Mouse (Mus musculus): Measurements from ENCODE around the gene Asxl1.

Gene Asxl1

DNA sequence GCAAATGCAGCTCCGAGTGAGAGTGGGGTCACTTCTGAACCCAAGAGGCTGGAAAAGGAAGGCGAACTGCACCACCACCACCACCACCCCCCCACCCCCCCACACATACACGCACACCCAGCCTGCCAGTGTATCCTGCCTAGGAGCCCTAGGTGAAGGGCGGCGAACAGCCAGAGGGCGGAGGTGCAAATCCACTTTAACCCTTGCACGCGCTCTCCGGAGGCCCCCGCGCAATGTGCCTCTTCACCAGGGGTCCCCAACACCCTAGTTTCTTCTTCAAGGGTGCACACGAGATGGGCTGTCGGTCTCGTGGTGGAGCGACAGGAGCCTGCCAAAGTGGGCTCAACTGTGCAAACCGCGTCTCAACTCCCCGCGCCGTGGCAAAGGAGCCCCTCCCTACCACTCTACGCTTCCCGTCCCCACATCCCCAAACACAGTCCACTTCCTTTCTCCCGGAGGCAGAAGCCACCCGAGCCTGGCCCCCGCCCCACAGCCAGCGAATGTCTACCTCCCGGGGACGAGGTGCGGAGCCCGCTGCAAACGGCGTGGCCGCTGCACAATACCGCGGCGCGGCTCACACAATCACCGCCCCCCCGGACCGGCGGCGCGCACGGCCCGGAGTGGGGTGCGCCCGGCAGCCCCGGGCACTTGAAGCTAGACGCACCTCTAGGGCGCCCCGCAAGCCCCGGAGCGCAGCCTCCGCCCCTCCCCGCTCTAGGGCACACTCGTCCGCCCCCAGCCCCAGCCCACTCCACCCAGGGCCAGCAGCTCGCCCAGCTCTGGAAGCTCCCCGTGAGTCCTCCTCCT, 98.0 kb downstream of the Asxl1 start:
- no peak for DNase-seq (ENCODE audit: low spot score in 2 of 2)

DNA sequence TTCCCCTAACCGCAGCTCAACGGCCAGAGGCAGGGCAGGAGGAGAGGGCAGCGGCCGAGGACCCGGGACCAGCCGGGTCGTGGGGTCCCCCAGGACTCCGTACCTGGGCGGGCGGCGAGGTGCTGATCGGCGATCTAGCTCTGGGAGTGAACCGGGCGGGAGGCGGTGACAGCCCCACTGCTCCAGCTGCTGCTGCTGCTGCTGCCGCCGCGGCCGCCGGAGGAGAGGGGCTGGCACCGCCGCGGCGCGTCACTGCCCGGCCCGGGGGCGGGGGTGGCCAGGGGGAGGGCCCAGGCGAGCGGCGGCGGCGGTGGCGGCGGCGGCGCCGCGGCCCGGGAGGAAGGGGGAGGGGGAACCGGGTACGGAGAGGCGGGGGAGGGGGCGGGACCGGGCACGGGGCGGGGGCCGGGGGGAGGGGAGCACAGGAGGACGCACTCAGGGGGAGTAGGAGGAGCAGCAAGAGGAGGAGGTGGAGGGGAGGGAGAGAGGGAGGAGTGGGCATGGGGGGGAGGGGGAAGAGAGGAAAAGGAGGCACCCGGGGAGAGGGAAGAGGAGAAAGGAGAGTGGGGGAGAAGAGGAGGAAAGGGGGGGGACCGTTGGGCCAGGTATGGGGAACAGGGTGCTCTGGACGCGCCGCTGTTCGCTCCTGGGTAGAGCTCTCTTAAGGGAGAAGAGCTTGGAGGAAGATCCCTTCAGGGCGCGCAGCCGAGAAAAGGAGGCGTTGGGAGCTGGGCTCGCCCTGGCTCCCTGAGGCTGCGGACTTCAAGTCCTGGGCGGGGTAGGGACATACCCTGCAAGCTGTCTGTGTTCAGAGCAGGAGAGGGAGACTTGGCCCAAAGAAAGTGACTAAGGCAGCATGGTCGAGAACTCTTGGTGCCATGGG, 98.9 kb downstream of the Asxl1 start:
- peak in 1 of 2 experiments; percentile 22 for DNase-seq (ENCODE audit: low spot score in 2 of 2)

GRCm38 (mm10) chr2:153445137-153446016, 99.7 kb downstream of the Asxl1 start:
- no peak for DNase-seq (ENCODE audit: low spot score in 2 of 2)

GRCm38 (mm10) chr2:153446017-153446408, 100.4 kb downstream of the Asxl1 start:
- peak in 1 of 2 experiments; percentile 25 for DNase-seq (ENCODE audit: low spot score in 2 of 2)

DNA sequence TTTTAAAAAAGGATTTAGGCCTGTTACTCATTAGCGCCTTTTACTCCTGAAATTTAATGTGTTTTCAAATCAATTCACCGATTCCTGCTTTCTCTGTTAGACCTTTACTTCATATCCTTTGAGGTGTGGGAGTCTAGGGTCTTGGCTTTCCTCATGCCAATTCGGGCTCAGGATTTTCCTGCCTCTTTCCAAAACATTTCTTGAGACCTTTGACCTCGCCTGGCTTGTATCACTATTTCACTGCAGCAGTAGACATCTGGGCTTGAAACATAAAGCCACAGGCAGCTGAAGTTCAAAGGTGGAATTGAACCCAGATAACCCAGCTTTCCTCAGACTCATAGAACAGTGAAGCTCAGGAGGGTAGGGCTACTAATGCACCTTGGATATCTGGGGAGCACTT, 100.8 kb downstream of the Asxl1 start:
- no peak for DNase-seq (ENCODE audit: low spot score in 2 of 2)

GRCm38 (mm10) chr2:153447719-153448118, 102.1 kb downstream of the Asxl1 start:
- DNase-seq (ENCODE audit: low spot score in 2 of 2), result no peak

- no peak for DNase-seq (ENCODE audit: low spot score in 2 of 2)
Measured at GRCm38 (mm10) chr2:153448519-153448918, 102.9 kb downstream of the Asxl1 start.

Measured in spleen, postnatal 14 days (tissue).